Mouse (Mus musculus) CH12.LX (cell line): Measurements from ENCODE around the gene Smox. TPM values are rescaled to one million over a fixed set of nuclear protein-coding genes. Genes with fewer than 3 reads are reported as not detected.

Experiments
- DNase-seq: peaks from one replicate; pipeline ENCODE4 v3.0.0-alpha.2; 2013; ENCODE audit errors: extremely low read depth
- H3K27ac ChIP-seq: 2 replicates; pipeline ENCODE4 v1.5.1; 2012; ENCODE audit warnings: low read depth, mild to moderate bottlenecking, control low read depth, moderate library complexity; ENCODE audit not compliant: insufficient read depth
- H3K27me3 ChIP-seq: replicated peaks from 2 replicates; pipeline ENCODE3; 2012; ENCODE audit warnings: inconsistent platforms
- H3K36me3 ChIP-seq, 2 experiments: replicated peaks in 1 of 2; 2 replicates each; pipeline versions ENCODE3 to v1.6.1; 2012; ENCODE audit warnings: inconsistent platforms in 1 of 2, low read length in 1 of 2, mild to moderate bottlenecking in 1 of 2, mixed read lengths in 1 of 2, moderate library complexity in 1 of 2; ENCODE audit not compliant: control insufficient read depth in 1 of 2, insufficient read depth in 1 of 2
- H3K4me1 ChIP-seq, 2 experiments: 2 replicates each; pipeline ENCODE4 v1.6.1; 2012; ENCODE audit warnings: inconsistent platforms in 1 of 2, moderate library complexity in 1 of 2; ENCODE audit not compliant: insufficient read depth in 2 of 2, control insufficient read depth in 1 of 2
- H3K4me2 ChIP-seq: 2 replicates; pipeline ENCODE4 v1.6.1; 2012; ENCODE audit warnings: low read depth, mild to moderate bottlenecking, control low read depth; ENCODE audit not compliant: poor library complexity, insufficient read depth, severe bottlenecking
- H3K4me3 ChIP-seq, 3 experiments: fragments of 150-350 bp in 1 of 3; sonication (generic) in 1 of 3; replicated peaks in 1 of 3; 2 replicates each; pipeline versions ENCODE3 to v1.5.1; 2011 to 2012; ENCODE audit warnings: low read depth in 2 of 3, low read length in 2 of 3, mild to moderate bottlenecking in 2 of 3, moderate library complexity in 2 of 3, control low read depth in 1 of 3, improper control_type of control experiment in 1 of 3, inconsistent platforms in 1 of 3, mixed read lengths in 1 of 3; ENCODE audit not compliant: poor library complexity in 1 of 3
- H3K79me2 ChIP-seq: replicated peaks from 2 replicates; pipeline ENCODE4 v1.6.1; 2012; ENCODE audit warnings: mild to moderate bottlenecking, moderate library complexity; ENCODE audit not compliant: control insufficient read depth, poor library complexity, insufficient read depth, severe bottlenecking; ENCODE audit errors: extremely low read depth
- H3K9ac ChIP-seq: 2 replicates; pipeline ENCODE4 v1.6.1; 2012; ENCODE audit warnings: low read depth, mild to moderate bottlenecking, control low read depth, moderate library complexity; ENCODE audit not compliant: insufficient read depth
- H3K9me3 ChIP-seq: replicated peaks from 2 replicates; pipeline ENCODE3; 2012; ENCODE audit warnings: low read length, inconsistent platforms, mixed read lengths
- CHD1 ChIP-seq: IDR thresholded peaks from 2 replicates; pipeline ENCODE4 v1.6.1; 2012; ENCODE audit warnings: low read depth, low read length, improper control_type of control experiment, inconsistent platforms
- CHD2 ChIP-seq: IDR thresholded peaks from 2 replicates; pipeline ENCODE4 v1.6.1; 2011; ENCODE audit warnings: low read length, improper control_type of control experiment
- E2F4 ChIP-seq: IDR thresholded peaks from 2 replicates; pipeline ENCODE4 v1.6.1; 2011; ENCODE audit warnings: low read depth, low read length, improper control_type of control experiment; ENCODE audit not compliant: insufficient replicate concordance
- EP300 ChIP-seq: IDR thresholded peaks from 2 replicates; pipeline ENCODE4 v1.6.1; 2011; ENCODE audit warnings: low read length, improper control_type of control experiment
- ETS1 ChIP-seq: conservative IDR thresholded peaks from 2 replicates; pipeline ENCODE4 v1.6.1; 2012; ENCODE audit warnings: low read depth, mild to moderate bottlenecking, inconsistent platforms, low read length, improper control_type of control experiment, moderate library complexity
- HCFC1 ChIP-seq: IDR thresholded peaks from 2 replicates; pipeline ENCODE4 v1.6.1; 2012; ENCODE audit warnings: low read depth, mild to moderate bottlenecking, inconsistent platforms, low read length, improper control_type of control experiment
- IRF4 ChIP-seq: IDR thresholded peaks from 2 replicates; pipeline ENCODE4 v1.6.1; 2014; ENCODE audit warnings: low read depth, mild to moderate bottlenecking, inconsistent platforms, low read length, improper control_type of control experiment
- JUN ChIP-seq: IDR thresholded peaks from 2 replicates; pipeline ENCODE4 v1.6.1; 2011; ENCODE audit warnings: low read depth, mild to moderate bottlenecking, low read length, improper control_type of control experiment, moderate library complexity; ENCODE audit not compliant: insufficient read depth
- KAT2A ChIP-seq: IDR thresholded peaks from 2 replicates; pipeline ENCODE4 v1.6.1; 2012; ENCODE audit warnings: low read length, improper control_type of control experiment, inconsistent platforms; ENCODE audit not compliant: insufficient replicate concordance
- MEF2A ChIP-seq: IDR thresholded peaks from 2 replicates; pipeline ENCODE4 v1.6.1; 2014; ENCODE audit warnings: low read depth, mild to moderate bottlenecking, inconsistent platforms, low read length, improper control_type of control experiment, borderline replicate concordance
- MYC ChIP-seq: IDR thresholded peaks from 2 replicates; pipeline ENCODE4 v1.6.1; 2011; ENCODE audit warnings: low read depth, mild to moderate bottlenecking, improper control_type of control experiment, low read length
- RCOR1 ChIP-seq: conservative IDR thresholded peaks from 2 replicates; pipeline ENCODE4 v1.6.1; 2012; ENCODE audit warnings: low read depth, mild to moderate bottlenecking, inconsistent platforms, low read length, improper control_type of control experiment
- SIN3A ChIP-seq: IDR thresholded peaks from 2 replicates; pipeline ENCODE4 v1.6.1; 2012; ENCODE audit warnings: low read length, improper control_type of control experiment, inconsistent platforms
- SMC3 ChIP-seq: IDR thresholded peaks from 2 replicates; pipeline ENCODE4 v1.6.1; 2011; ENCODE audit warnings: low read depth, low read length, improper control_type of control experiment
- UBTF ChIP-seq: IDR thresholded peaks from 2 replicates; pipeline ENCODE4 v1.6.1; 2012; ENCODE audit warnings: low read depth, mild to moderate bottlenecking, inconsistent platforms, low read length, improper control_type of control experiment, moderate library complexity
- ZKSCAN1 ChIP-seq: IDR thresholded peaks from 2 replicates; pipeline ENCODE4 v1.6.1; 2012; ENCODE audit warnings: low read depth, inconsistent platforms, low read length, improper control_type of control experiment, borderline replicate concordance
- ZNF384 ChIP-seq: IDR thresholded peaks from 2 replicates; pipeline ENCODE4 v1.6.1; 2012; ENCODE audit warnings: low read depth, low read length, improper control_type of control experiment, inconsistent platforms
- dilution Hi-C: fragments of 300-500 bp; cut with MboI; formaldehyde crosslinking; loops from 2 replicates; pipeline ENCODE4 v1.14.3; 2020; ENCODE audit warnings: low sequenced_read_pairs; ENCODE audit not compliant: extremely low pct_unique_long_range_greater_than_20kb, extremely low pct_ligation_motif_present
- in situ Hi-C: fragments of 300-500 bp; cut with MboI; formaldehyde crosslinking; loops from 3 replicates; pipeline ENCODE4 v1.14.3; 2019; ENCODE audit warnings: low sequenced_read_pairs, low pct_ligation_motif_present, low pct_unique_long_range_greater_than_20kb, mixed read lengths
- polyA plus RNA-seq: library from polyadenylated mRNA; unstranded; fragments of >175 nt; gene quantifications from 2 replicates; pipeline ENCODE4 v1.2.1, GENCODE M21; 2012; ENCODE audit warnings: low read depth; ENCODE audit not compliant: insufficient read length
- total RNA-seq, 2 experiments: library from RNA; depleted of rRNA; stranded (reverse); fragments of 300-350 nt in 1 of 2; fragments of >200 nt in 1 of 2; gene quantifications; 2 replicates each; pipeline ENCODE4 v1.2.3; 2012 to 2014

Gene Smox
- total and polyA plus RNA-seq, 3 experiments = 3.3 to 7.6 (median 4.4) TPM

- no peaks in the 10 kb centered on the region for H3K27me3 ChIP-seq
- DNase-seq = no peak
- H3K79me2 ChIP-seq = no peaks in the 10 kb centered on the region
- H3K4me2 ChIP-seq = no peak overlapping the region
- H3K4me1 ChIP-seq = peaks cover 0 to 6% of the 10 kb centered on the region in 2 experiments; a peak in 2 of 4 replicates
- TF ChIP-seq MYC = no peak
- TF ChIP-seq ZKSCAN1 = no peak
- no peak for TF ChIP-seq HCFC1
- TF ChIP-seq IRF4 = no peak
- no peak for TF ChIP-seq MEF2A
- no peak for TF ChIP-seq CHD1
- TF ChIP-seq EP300 = no peak
- no peak for TF ChIP-seq ETS1
- no peak for TF ChIP-seq UBTF
- TF ChIP-seq KAT2A = no peak
- TF ChIP-seq ZNF384 = no peak
- no peak for TF ChIP-seq RCOR1
- TF ChIP-seq SMC3 = no peak
- TF ChIP-seq CHD2 = no peak
- TF ChIP-seq JUN = no peak
- TF ChIP-seq SIN3A = no peak
- TF ChIP-seq, all 38 proteins: peak for 0
- in situ Hi-C loops = no loop called here
- no peak overlapping the region for H3K4me3 ChIP-seq
- no peaks in the 10 kb centered on the region for H3K36me3 ChIP-seq
- H3K9ac ChIP-seq = no peak overlapping the region
- H3K27ac ChIP-seq = no peak overlapping the region
- no peaks in the 10 kb centered on the region for H3K9me3 ChIP-seq
- dilution Hi-C loops = no loop called here
These were observed 27.1 kb upstream of the Smox start for GRCm38 (mm10) chr2:131464147-131464546.

DNA sequence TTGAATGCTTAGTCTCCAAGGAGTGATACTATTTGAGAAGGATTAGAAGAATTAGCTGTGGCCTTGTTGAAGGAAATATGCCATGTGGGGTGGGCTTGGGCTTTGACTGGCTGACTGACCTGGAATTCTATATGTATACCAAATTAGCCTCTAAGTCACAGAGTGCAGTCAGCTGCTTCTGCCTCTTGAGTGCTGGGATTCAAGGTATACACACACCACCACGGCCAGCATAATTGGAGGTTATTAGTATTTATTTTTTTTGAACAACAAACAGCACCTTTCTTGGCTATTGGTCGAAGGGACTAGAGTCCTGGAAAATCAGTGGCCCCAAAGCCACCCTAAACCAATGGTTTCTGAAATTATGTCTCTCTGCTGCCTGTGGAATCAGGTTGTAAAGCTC lies 24.6 kb upstream of the Smox start:
- peaks cover 0 to 6% of the 10 kb centered on the region in 2 experiments; a peak in 2 of 4 replicates for H3K4me1 ChIP-seq
- dilution Hi-C loops (no loop called here), in situ Hi-C loops (no loop called here)
- no peak for DNase-seq
- no peak overlapping the region for H3K27ac ChIP-seq
- no peaks in the 10 kb centered on the region for H3K27me3 ChIP-seq
- no peak overlapping the region for H3K4me3 ChIP-seq
- no peaks in the 10 kb centered on the region for H3K9me3 ChIP-seq
- H3K36me3 ChIP-seq = no peaks in the 10 kb centered on the region
- TF ChIP-seq KAT2A (no peak), JUN (no peak), E2F4 (no peak)
- no peak overlapping the region for H3K9ac ChIP-seq
- no peaks in the 10 kb centered on the region for H3K79me2 ChIP-seq
- H3K4me2 ChIP-seq = no peak overlapping the region
